Mouse (Mus musculus): ENCODE data around the gene Reep6. TPM values are rescaled to one million over a fixed set of nuclear protein-coding genes. Genes with fewer than 3 reads are reported as not detected.
"Not testable (repeated sequence)": the region's sequence is repeated elsewhere in the genome, so short reads cannot be mapped to it uniquely, and the experiment has no call there.

Reep6 gene
- polyA plus RNA-seq, 1 experiment from 2014 or later = 0.14 TPM

DNA sequence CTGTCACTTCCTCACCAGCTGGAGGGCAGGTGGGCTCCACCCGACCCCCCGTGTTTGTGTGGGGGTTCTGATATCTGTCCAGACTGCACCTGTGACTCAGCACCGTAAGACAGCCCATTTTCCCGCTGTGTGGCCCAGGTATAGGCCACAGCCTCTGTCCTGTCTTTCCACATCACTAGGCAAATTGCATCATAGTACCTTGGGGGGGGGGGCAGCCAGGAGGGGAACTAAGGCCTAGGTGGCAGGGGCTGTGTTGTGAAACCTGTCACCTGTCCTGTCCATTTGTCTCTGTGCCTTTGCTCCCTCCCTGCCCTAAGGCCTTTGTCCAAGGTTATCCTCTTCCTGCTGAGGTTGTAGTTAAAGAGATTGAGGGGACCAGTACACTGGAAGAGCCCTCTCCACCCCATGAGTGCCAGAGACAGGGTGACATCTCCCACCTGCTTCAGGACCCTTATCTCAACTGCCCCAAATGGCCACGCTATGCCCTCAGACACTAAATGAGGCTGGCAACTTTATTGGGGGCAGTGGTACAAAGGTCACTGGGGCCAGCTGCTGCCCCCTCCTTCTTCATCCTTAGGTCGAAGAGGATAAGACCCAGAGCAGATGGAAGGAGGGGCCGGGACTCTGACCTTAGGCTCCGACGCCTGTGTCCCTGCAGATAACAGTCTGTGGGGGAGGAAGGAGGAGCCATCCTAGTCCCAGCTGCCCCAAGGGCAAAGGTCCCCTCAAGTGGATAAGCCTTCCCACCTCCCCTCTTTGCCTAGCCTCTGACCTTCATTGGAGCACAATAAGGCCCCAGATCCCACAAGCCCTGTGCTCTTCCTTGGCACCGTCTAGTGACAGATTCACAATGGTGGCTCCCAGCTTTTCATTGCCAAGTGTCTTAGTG lies 2.1 kb downstream of the Reep6 start:
- H3K27ac ChIP-seq = no peak overlapping the region
- H3K4me3 ChIP-seq (ENCODE audit: inconsistent target) = no peak overlapping the region
- no peaks in the 10 kb centered on the region for H3K36me3 ChIP-seq (ENCODE audit: inconsistent target)
- H3K79me2 ChIP-seq (ENCODE audit: inconsistent target) = no peaks in the 10 kb centered on the region
- 80% methylated on average over 10 of the region's 10 CpGs for WGBS (ENCODE audit: missing documents)

DNA sequence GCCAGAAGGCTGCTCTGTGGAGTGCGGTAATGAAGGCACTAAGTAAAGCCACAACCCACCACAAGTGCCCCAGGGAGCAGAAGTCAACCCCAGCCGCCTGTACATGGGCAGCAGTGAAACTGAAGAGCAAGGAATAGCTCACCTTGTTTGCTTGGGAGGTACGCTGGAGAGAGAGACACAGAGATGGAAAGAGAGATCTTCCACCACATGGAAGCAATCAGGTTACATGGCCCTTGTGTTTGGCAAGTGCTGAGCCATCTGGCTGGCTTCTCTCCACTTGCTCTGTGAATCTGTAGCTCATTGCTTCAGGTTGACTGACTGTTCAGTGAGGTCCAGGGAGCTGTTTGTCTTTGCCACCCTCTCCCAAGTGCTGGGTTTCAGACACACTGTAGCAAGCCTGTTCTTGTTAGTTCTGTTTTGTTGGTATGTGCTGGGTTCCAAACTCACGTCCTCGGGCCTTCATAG lies 2.8 kb downstream of the Reep6 start:
- H3K36me3 ChIP-seq (ENCODE audit: inconsistent target) = no peaks in the 10 kb centered on the region
- H3K79me2 ChIP-seq (ENCODE audit: inconsistent target) = no peaks in the 10 kb centered on the region
- H3K27ac ChIP-seq = no peak overlapping the region
- H3K4me3 ChIP-seq (ENCODE audit: inconsistent target) = no peak overlapping the region
- WGBS (ENCODE audit: missing documents) = 86% methylated on average over 3 of the region's 5 CpGs

DNA sequence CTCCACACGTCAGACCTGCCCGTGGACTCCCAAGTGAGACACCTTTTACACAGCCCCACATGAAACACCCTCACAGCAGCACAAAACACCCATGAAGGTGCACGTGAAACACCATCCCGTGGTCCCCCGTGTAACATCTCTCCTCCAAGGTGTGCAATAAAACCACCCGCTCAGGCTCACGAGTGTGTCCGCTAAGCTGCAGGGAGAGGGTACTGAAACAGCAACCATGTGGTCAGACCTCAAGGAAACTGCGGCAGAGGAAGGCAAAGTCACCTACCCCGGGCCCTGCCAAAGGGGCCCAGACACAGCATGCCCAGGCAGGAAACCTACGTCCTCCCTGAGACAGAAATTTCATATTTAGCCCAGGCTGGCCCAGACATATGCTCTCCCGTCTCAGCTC lies 6.5 kb downstream of the Reep6 start:
- H3K36me3 ChIP-seq (ENCODE audit: inconsistent target) = no peaks in the 10 kb centered on the region
- no peaks in the 10 kb centered on the region for H3K79me2 ChIP-seq (ENCODE audit: inconsistent target)
- no peak overlapping the region for H3K27ac ChIP-seq
- H3K4me3 ChIP-seq (ENCODE audit: inconsistent target) = no peak overlapping the region
- 63% methylated on average over 12 of the region's 12 CpGs for WGBS (ENCODE audit: missing documents)

DNA sequence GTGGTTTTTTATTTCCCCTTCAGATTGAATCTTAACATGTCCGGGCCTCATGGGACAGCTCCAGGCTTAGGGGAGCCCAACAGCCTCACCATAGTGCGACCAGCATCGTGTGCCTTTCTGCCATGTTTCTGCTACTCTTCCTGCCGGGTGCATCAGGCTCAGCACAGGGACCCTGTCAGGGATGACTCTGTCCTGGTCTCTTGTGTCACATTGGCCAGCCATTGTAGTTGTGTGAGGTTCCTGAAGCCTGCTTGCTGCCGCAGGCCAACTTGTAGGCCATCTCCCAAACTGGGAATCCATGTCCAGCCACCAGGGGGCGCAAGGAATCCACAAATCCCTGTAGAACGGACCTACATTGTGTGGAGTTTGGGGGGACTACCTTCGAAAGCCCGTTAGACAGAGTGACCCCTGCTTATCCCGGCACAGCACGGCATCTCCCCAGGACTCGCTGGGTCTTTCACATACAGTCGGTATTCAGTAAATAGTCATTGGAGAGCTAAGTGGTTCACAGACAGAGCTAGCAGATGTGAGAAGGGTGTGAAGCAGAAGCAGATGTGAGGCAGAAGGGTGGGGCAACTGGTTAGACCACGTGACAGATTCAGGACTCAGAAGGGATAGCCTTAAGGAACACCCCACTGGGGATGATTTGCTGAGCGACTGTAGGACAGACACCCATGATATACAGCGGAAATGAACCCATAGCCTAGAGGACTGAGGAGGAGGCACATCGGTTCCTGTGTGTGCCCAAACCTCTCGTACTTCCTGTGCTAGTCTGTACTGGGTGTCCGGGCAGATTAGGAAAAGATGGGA lies 10.4 kb downstream of the Reep6 start:
- Histone ChIP-seq H3K36me3 (ENCODE audit: inconsistent target) (no peaks in the 10 kb centered on the region), H3K79me2 (ENCODE audit: inconsistent target) (no peaks in the 10 kb centered on the region), H3K27ac (no peak overlapping the region), H3K4me3 (ENCODE audit: inconsistent target) (no peak overlapping the region)
- 18% methylated on average over 19 of the region's 19 CpGs for WGBS (ENCODE audit: missing documents)

DNA sequence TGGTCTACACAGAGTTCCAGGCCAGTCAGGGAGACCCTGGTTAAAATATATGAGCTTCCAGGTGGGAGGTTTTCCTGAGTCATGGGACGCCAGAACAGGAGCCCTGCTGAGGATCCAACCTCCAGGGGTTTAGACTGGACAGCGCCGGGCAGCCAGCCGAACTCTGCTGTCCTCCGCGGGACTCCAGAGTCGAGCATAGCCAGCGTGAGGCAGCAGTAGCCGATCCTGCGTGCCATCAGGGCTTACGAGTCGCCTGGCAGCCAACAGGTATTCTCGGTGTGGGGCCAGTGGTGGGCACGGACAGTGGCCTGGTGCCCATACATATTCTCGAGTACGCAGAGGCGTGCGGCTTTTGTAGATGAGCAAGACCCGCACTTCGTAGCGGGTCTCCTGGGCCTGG lies 11.3 kb downstream of the Reep6 start:
- WGBS (ENCODE audit: missing documents) = 67% methylated on average over 21 of the region's 21 CpGs
- no peaks in the 10 kb centered on the region for H3K79me2 ChIP-seq (ENCODE audit: inconsistent target)
- no peak overlapping the region for H3K27ac ChIP-seq
- no peak overlapping the region for H3K4me3 ChIP-seq (ENCODE audit: inconsistent target)
- H3K36me3 ChIP-seq (ENCODE audit: inconsistent target) = no peaks in the 10 kb centered on the region

DNA sequence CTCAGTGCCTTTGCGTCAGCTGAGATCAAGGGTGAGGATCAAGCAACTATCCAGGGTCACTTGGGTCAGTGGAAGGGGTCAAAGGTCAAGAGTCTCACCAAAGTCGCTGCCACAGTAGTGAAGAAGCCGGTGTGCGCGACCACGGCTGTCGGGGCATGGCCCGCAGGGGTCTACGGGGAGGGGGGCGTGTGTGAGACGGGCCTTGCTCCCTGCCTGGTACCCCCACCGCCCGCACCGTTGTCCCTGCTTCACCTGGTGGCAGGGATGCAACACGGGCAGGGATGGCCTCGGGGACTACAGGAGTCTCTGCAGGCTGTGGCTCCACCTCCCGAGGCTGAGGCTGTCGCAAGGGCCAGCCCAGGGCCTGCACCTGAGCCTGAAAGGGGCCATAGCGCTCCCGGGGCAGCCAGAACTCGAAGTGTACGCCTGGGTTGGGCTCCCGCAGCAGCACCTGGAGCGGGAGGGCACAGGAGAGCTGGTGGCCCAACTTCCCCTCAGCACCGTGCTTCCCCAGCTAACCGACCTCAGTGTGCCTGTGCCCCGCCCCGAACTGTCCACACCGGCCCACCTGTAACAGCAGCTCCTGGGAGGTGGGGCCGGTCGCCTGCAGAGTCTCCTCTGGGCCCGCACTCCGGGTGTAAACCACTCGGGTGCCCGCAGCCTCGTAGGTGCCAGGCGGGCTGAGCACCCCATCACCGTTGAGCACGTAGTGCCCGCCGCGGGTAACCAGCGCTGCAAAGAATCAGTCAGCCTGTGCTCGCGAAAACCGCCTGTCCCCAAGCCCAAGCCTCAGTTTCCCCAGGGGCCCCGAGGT lies 11.9 kb downstream of the Reep6 start:
- H3K4me3 ChIP-seq (ENCODE audit: inconsistent target) = no peak overlapping the region
- 20% methylated on average over 45 of the region's 47 CpGs for WGBS (ENCODE audit: missing documents)
- no peaks in the 10 kb centered on the region for H3K79me2 ChIP-seq (ENCODE audit: inconsistent target)
- H3K36me3 ChIP-seq (ENCODE audit: inconsistent target) = no peaks in the 10 kb centered on the region
- no peak overlapping the region for H3K27ac ChIP-seq

DNA sequence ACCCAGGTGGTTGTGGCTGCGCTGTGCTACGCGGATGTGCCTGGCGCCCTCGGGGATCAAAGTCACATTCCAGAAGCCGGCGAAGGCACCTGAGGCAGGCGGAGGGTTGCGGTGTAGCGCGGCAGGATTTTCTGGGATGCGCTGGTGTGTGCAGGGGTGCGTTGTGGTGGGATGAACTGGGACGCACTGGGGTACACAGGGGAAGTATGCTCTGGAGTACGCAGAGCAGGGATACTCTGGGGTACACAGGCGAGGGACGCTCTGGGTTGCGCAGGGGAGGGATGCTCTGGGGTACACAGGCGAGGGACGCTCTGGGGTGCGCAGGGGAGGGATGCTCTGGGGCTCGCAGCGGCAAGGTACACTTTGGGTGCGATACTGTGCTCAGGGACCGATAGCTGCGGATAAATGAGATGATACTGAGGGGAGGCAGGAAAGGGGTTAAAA lies 12.6 kb downstream of the Reep6 start:
- Histone ChIP-seq H3K27ac (no peak overlapping the region), H3K36me3 (ENCODE audit: inconsistent target) (no peaks in the 10 kb centered on the region), H3K79me2 (ENCODE audit: inconsistent target) (no peaks in the 10 kb centered on the region), H3K4me3 (ENCODE audit: inconsistent target) (no peak overlapping the region)
- 8% methylated on average over 24 of the region's 26 CpGs for WGBS (ENCODE audit: missing documents)

DNA sequence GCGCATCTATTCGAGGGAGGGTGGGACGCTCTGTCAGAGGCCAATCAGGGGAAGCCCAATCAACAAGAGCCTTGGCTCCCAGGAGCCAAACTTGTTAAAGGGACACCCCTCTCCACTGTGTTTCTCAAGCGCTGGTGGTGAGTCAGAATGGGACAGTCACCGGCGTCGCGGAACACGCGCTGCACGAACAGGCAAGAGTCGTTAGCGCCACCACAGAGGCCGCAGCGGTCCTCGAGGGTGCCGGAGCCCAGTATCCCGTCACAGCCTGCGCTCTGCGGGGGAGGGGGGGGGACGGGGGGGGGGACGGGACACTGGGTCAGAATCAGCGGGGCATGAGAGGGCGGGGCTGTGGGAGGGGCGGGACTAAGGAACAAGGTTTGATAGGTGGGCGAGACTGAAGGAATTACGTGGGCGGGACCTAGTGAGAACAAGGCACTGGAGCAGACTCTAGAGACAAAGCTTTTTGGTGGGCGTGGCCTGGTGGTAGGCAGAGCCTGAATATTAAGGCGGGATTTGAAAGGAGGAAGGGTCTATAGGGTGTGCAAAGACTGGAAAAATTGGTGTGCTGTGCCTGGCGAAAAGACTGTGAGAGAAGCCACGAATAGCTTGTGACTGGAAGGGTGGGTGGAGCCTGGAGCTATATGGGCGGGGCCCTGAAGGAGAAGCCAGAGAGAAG lies 13.1 kb downstream of the Reep6 start:
- WGBS (ENCODE audit: missing documents) = 5% methylated on average over 13 of the region's 33 CpGs
- no peaks in the 10 kb centered on the region for H3K36me3 ChIP-seq (ENCODE audit: inconsistent target)
- no peak overlapping the region for H3K4me3 ChIP-seq (ENCODE audit: inconsistent target)

DNA sequence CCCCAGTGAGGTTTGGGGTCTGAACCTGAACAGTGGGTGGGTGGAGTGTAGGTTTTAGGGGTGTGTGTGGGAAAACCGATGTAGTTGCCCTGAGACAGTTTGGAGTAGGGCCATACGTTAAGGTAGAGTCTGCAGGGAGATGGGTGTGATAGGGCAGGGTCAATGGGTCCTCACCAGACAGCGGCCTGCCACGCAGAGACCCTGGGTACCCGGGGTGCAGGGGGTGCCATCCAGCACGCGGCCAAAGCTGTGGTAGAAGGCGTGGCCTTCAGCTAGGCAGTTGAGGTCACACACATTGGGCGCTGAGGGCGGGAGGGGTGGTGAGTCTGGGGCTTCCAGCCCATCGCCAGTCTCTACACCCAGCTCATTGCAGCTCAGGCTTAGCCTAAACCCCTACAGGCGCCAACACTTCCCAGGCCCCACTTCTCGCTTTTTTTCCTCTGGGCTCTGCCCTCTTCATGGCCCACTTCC lies 13.7 kb downstream of the Reep6 start:
- Histone ChIP-seq H3K36me3 (ENCODE audit: inconsistent target) (no peaks in the 10 kb centered on the region), H3K4me3 (ENCODE audit: inconsistent target) (no peak overlapping the region), H3K79me2 (ENCODE audit: inconsistent target) (no peaks in the 10 kb centered on the region), H3K27ac (peak overlapping the region; percentile 8; the same call in 1 of the 2 replicates)
- 25% methylated on average over 12 of the region's 13 CpGs for WGBS (ENCODE audit: missing documents)

More for the DNA sequence above, 13.1 kb downstream of the Reep6 start:
- H3K27ac ChIP-seq = peak overlapping the region; percentile 8; the same call in 1 of the 2 replicates
- no peaks in the 10 kb centered on the region for H3K79me2 ChIP-seq (ENCODE audit: inconsistent target)

DNA sequence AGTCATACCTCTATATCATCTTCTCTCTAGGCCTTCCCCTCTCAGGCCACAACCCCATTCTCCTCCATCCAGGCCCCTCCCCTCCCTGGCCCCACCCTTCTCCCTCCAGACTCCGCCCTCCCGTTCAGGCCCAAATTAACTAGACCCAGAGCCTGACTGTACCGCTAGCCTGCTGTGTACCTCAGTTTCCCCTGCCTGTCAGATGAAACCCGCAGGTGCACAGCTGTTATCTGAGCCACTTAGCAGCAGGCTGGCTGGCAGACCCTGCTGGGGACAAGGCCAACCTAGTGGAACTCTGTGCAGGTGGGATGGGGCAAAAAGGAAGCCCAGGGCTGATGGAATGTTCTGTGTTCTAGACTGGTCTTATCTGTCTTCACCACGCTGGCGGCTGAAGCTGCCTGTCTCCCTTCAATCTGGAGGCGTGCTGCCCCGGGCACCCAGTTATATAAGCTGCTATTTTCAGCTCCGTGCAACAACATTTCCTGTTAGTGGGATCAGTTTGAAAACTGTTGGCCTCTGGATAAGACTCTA lies 14.4 kb downstream of the Reep6 start:
- no peaks in the 10 kb centered on the region for H3K79me2 ChIP-seq (ENCODE audit: inconsistent target)
- peak overlapping the region; percentile 29 for H3K27ac ChIP-seq
- no peak overlapping the region for H3K4me3 ChIP-seq (ENCODE audit: inconsistent target)
- 33% methylated on average over 9 of the region's 9 CpGs for WGBS (ENCODE audit: missing documents)
- no peaks in the 10 kb centered on the region for H3K36me3 ChIP-seq (ENCODE audit: inconsistent target)

DNA sequence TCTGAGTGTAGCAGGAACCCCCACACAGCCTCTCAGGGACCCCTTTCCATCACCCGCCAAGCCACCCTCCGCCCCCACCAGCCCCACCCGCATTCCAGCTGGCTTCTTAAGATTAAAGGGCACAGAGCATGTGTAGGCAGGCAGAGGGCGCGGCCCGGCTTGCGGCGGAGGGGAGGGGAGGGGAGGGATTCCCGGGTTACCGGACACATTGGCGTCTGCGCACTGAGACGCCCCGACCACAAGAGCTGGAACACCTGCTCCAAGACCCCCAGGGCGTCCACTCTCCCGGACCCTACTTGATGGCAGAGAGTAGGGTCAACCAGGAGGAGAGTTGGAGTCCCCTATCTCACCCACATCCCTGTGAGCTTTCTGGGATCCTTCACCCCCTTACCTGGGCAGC lies 15.4 kb downstream of the Reep6 start:
- Histone ChIP-seq H3K36me3 (ENCODE audit: inconsistent target) (no peaks in the 10 kb centered on the region), H3K27ac (peak overlapping the region; percentile 29; the same call in 1 of the 2 replicates), H3K4me3 (ENCODE audit: inconsistent target) (no peak overlapping the region), H3K79me2 (ENCODE audit: inconsistent target) (no peaks in the 10 kb centered on the region)
- 18% methylated on average over 8 of the region's 16 CpGs for WGBS (ENCODE audit: missing documents)

DNA sequence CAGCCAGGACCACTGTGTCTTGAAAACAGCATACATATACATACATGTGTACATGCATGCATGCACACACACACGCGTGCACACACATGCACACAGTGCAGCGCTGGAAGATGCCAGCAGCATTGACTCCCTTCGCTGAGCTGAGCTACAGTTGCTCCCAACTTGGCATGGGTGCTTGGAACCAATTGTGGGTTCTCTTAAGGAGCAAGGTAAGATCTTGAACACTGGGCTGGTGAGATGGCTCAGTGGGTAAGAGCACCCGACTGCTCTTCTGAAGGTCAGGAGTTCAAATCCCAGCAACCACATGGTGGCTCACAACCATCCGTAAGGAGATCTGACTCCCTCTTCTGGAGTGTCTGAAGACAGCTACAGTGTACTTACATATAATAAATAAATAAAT lies 16.2 kb downstream of the Reep6 start:
- WGBS (ENCODE audit: missing documents) = 94% methylated on average over 5 of the region's 6 CpGs
- not testable (repeated sequence) for H3K36me3 ChIP-seq (ENCODE audit: inconsistent target); H3K79me2 ChIP-seq (ENCODE audit: inconsistent target); H3K27ac ChIP-seq; H3K4me3 ChIP-seq (ENCODE audit: inconsistent target)

DNA sequence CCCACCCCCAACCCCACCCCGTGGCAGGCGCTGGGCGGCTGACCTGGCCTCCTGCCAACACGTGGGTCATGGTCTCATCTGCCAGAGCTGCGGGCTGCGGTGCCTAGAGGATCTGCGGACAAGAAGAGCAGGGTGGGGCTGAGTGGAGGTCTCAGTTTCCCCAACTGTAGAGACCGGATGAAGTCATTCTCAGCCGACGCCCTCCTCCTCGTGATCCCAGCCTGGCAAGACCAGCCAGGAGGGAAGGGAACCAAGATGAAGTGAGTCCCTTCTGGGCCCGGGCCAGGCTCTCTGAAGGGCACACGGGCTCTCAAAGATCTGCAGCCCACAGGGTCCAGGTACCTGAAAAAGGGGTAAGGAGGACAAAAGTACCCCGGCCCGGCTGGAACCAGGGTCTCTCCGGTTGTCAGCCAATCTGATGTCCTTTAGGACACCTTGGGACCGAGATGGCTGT lies 17.8 kb downstream of the Reep6 start:
- Histone ChIP-seq H3K4me3 (ENCODE audit: inconsistent target) (peak overlapping the region; percentile 53), H3K79me2 (ENCODE audit: inconsistent target) (no peaks in the 10 kb centered on the region), H3K36me3 (ENCODE audit: inconsistent target) (no peaks in the 10 kb centered on the region), H3K27ac (peak overlapping the region; percentile 24; the same call in 1 of the 2 replicates)
- 15% methylated on average over 15 of the region's 17 CpGs for WGBS (ENCODE audit: missing documents)

All from macrophage (primary cell).